Mouse (Mus musculus) brown adipose tissue, adult 24 weeks (tissue): ENCODE results near the gene Myct1. TPM values are rescaled to one million over a fixed set of nuclear protein-coding genes. Genes with fewer than 3 reads are reported as not detected.

Source experiments
- H3K27ac ChIP-seq: fragments of 200-500 bp; replicated peaks from 2 replicates; pipeline ENCODE4 v1.5.1; 2012; ENCODE audit warnings: low read depth, mild to moderate bottlenecking, low read length
- H3K4me1 ChIP-seq: fragments of 200-500 bp; 2 replicates; pipeline ENCODE4 v1.6.1; 2012; ENCODE audit warnings: low read length, mixed read lengths; ENCODE audit not compliant: control insufficient read depth, insufficient read depth, insufficient read length
- H3K4me3 ChIP-seq: fragments of 200-500 bp; 2 replicates; pipeline ENCODE4 v1.5.1; 2012; ENCODE audit warnings: low read depth, mild to moderate bottlenecking, low read length, moderate library complexity; ENCODE audit not compliant: insufficient read depth
- polyA plus RNA-seq: library from polyadenylated mRNA; stranded (reverse); fragments of >200 nt; gene quantifications from 2 replicates; pipeline ENCODE4 v1.2.4, GENCODE M21; 2012; ENCODE audit not compliant: missing spikeins, insufficient read depth, insufficient read length

Gene Myct1
- polyA plus RNA-seq, 1 experiment = 6.2 TPM

DNA sequence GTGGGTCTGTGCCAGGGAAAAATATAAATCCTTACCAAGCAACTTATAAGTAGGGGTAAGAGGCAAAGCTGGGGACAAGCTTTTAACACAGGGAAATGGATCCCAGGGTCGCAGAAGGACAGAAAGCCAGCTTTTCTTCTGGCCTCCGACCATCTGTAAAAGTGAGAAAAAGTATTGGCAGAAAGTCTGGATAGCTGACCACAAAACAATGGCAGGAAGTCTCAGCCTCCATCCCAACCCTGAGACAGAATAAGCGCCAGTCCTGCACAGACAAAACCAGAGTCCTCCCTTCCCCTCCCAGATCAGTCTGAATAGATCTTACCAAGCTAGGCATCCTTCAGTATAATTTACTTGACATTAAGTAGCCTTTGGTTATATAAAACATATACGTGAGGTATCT is 1.6 kb upstream of the Myct1 start:
- Histone ChIP-seq H3K27ac (peak overlapping the region; percentile 100), H3K4me3 (peak overlapping the region; percentile 42), H3K4me1 (peaks cover 4% of the 10 kb centered on the region; the same call in 1 of the 2 replicates)

DNA sequence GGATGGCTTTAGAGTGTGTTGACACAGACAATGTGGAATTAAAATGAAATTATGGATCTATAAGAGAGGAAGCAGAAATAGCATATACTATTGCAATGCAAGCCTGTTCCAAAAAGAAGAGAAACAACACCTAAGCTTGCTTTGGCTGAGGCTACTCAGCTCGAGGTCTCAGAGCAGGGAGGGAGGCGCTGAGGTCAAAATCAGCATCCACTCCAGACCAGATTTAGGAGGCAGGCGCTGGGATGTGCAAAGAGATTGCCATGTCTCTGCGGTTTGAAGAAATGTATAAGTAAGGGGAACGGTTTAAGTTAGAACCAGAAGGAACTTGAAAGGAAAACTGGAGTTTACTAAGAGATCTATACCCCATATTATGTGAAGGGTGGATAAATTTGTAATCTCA is 882 bp downstream of the Myct1 start:
- Histone ChIP-seq H3K4me1 (peaks cover 4% of the 10 kb centered on the region; the same call in 1 of the 2 replicates), H3K4me3 (peak overlapping the region; percentile 71), H3K27ac (peak overlapping the region; percentile 88)

DNA sequence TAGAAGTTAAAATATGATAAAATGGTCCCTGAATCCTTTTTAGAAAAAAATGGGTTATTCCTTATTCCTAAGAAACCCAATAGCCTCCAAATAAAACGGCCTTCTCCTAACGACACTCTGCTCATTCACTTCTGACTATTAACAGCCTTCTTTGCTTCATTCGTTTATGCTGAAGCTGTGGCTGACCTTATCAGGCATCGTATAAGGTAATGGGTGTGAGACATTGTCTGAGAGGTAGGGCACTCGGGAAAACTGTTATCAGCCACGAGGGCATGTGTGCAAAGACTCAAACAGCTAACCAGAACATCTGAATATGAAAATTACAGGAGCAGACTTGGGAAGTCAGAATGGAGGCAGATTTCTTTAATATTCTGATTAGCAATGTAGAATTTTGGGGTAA is 3.0 kb downstream of the Myct1 start:
- H3K27ac ChIP-seq = peak overlapping the region; percentile 38; the same call in 1 of the 2 replicates
- peak overlapping the region; percentile 49 for H3K4me3 ChIP-seq
- H3K4me1 ChIP-seq = peaks cover 4% of the 10 kb centered on the region; the same call in 1 of the 2 replicates

DNA sequence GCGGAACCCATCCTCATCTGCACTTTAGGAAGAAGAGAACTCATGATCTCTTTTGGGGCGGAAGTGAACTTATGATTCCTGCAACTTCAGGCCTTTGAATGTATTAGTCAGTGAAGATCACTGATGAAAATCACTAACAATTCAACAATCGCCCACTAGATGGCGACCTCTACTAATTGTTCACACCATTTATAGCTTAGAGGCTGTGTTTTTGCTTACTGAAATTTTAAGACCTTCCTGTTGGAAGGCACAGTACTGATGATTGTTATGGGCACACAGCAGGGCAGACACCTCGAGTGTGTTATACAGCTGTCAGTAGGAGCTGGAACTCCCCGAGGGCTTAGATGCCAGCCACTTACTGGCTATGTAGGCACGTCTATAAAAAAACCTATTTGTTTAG is 6.5 kb downstream of the Myct1 start:
- Histone ChIP-seq H3K4me1 (peaks cover 4% of the 10 kb centered on the region; the same call in 1 of the 2 replicates), H3K27ac (no peak overlapping the region), H3K4me3 (no peak overlapping the region)

DNA sequence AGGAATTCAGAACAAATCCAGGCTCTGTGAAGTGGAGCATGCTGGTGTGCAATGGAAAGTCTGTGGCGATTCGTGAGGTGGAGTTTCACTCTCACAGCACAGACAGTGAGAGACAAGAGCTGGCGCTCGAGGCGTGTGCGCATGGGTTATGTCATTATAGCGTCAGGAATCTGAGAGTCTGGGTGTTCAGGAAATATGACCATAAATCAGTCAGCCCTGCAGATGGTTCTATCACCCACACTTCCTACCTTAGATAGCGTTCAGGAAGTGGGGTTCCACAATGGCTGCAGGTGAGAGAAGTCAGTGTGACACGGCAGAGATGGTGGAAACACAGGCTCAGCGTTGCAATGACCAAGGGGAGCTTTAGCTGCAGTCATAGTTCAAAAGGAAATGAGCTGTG is 9.9 kb downstream of the Myct1 start:
- Histone ChIP-seq H3K4me3 (0 out of 2 replicates have a peak overlapping the region, but pooled peaks have one; percentile 1), H3K4me1 (peaks cover 4% of the 10 kb centered on the region; the same call in 1 of the 2 replicates), H3K27ac (no peak overlapping the region; the same call in 1 of the 2 replicates)

DNA sequence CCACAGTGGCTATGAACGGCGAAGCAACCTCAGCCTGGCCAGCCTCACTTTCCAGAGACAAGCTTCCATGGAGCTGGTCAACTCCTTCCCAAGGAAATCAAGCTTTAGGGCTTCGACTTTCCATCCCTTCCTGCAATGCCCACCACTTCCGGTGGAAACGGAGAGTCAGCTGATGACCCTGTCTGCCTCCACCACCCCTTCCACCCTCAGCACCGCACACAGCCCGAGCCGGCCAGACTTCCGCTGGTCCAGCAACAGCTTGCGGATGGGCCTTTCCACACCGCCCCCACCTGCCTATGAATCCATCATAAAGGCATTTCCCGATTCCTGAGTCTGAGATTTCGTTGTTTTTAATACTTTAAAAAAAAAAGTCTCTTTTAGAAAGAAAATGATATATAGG is 10.8 kb downstream of the Myct1 start:
- Histone ChIP-seq H3K27ac (no peak overlapping the region), H3K4me3 (no peak overlapping the region), H3K4me1 (peaks cover 4% of the 10 kb centered on the region; the same call in 1 of the 2 replicates)

DNA sequence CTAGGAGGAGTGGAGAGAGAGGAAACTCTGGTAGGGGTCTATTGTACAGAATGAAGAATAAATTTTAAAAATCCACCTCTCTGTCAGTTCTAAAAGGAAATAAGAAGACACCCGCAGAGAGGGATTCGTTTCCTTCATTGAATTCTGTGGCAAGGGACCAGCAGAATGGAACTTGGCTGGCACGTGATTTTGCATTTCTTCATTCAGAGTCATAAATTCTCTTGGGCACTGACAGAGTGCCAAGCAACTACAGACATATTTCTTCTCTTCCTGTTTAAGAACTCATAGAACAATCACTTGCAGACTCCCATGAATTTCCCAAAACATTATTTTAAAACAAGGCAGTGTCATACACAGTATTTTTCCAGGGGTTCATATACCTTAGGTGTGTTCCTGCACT is 15.3 kb downstream of the Myct1 start:
- H3K4me3 ChIP-seq = no peak overlapping the region
- no peaks in the 10 kb centered on the region for H3K4me1 ChIP-seq
- no peak overlapping the region for H3K27ac ChIP-seq

DNA sequence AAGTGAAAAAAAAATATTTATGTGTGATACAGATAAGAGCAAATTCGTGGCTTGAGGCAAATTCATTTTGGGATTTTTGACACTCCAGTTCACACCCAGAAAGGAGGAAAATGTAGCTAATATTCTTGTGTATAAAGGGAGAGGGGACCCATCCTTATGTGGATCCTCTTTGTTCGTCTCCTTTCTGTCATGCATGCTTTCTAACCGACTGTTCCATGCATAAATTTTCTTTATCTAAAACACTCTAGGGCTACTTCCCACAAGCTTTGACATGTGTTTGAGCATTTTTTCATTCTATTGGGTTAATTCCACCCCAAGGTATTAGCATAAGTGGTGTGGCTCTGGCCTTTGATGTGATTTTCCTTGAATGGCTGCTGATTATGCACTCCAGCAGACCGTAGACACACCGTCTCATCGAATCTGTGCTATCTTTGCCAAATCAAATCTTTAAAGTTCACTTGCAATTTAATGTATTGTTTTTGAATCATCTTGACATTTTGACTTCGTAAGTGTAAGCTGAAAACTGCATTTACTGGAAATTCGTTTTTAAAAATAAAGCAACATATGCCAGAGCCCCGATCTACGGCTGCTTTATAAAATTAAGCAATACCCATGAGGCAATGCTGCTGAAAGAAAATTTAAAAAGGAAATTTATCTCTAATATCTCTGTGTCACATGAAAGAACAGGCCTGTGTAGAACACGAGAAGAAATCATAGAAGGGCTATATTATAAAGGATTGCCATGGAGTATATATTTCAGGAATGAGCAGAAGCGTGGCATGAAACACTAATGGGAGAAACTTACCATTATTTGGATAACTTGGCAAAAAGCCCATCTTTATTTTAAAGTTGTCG is 21.8 kb downstream of the Myct1 start:
- Histone ChIP-seq H3K4me1 (no peaks in the 10 kb centered on the region), H3K4me3 (no peak overlapping the region), H3K27ac (no peak overlapping the region)

DNA sequence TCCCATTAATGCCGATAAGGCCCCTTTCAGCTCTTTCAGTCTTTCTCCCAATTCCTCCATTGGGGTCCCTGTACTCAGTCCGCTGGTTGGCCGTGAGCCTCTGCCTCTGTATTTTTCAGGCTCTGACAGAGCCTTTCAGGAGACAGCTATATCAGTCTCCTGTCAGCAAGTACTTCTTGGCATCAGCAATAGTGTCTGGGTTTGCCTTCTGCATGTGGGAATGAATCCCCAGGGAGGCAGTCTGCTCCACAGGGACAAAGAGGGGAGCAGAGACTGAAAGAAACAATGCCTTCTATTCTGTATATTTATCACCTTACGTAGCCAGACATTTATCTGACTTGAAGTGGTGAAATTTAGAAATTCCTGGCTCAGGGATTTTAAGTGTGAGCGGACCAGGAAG is 32.7 kb downstream of the Myct1 start:
- Histone ChIP-seq H3K4me1 (no peaks in the 10 kb centered on the region), H3K4me3 (no peak overlapping the region), H3K27ac (no peak overlapping the region)

DNA sequence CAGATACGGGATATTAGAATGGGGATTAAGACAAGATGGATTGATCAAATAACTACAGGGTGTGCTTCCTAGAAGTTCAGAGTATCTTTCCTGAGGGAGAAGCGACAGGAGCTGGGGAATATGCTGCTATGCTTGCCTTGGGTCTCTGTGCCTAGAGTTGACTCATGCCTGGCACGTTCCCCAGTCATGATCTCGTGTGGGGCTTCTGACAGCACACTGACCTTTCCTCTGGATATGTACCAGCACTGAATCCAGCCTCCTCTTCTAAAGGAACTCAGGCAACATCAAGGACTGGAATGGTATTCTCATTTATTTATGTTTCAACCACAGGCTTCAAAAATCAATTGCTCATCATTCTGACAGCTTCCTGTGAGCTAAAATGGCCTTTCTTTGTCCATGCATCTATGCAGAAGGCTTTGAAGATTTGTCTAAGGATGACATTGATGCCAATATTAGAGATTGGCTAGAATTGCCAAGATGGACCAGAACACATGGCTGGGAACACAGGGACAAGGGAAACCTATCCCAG is 40.2 kb downstream of the Myct1 start:
- H3K4me1 ChIP-seq = no peaks in the 10 kb centered on the region
- no peak overlapping the region for H3K27ac ChIP-seq
- no peak overlapping the region for H3K4me3 ChIP-seq

DNA sequence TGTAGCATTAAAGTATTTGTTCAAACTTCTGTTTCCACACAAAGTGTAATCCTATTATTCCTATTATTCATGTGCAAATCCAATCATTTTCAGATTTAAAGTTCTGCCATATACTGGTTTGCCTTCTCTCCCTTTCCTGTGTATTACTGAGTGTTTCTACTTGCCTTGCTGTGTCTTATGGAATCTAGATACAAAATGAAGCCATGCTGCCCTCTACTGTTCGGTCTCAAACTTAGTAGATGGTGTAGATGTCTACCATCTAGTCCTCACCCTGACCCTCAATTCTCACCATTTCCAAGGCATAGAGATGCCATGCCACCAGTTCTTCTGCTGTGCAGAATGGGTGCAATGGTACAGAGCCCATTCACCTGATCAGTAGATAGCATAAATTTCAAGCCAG is 40.8 kb downstream of the Myct1 start:
- H3K27ac ChIP-seq = no peak overlapping the region
- no peak overlapping the region for H3K4me3 ChIP-seq
- no peaks in the 10 kb centered on the region for H3K4me1 ChIP-seq

DNA sequence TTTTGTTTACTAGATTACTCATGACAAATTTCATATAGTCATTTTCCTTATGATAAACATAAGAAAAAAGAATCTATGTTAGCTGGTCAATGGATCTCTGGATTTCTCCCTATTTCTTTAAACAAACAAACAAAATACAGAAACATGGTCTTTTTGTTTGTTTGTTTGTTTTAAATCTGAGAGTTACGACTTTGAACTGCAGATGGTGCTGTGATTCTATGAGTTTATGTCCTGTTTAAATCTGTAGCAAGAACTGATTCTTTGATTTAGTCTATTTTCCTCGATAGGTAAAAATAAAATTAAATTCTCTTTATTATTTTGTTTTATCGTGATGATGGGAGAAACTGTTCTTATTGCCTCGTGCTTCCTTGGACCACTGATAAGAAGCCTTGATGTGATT is 43.7 kb downstream of the Myct1 start:
- Histone ChIP-seq H3K27ac (no peak overlapping the region), H3K4me1 (no peaks in the 10 kb centered on the region), H3K4me3 (no peak overlapping the region)

DNA sequence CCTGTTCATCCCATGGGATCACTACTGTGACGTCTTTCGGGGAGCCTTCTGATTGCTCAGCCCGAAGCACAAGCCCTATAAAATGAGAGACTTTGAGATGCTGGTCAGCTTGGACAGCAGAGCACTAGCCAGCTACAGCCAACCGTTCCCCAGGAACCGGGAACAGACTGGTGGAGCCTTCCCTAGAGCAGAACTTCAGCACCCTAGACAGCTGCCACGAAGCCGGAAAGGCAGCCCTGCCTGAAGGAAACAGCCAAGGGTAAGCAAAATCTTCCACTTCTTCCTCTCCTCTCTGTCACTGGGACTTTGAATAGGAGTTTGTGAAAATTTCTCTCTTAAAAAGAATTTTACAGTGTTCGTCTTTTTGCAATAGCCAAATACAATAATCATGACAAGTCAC is 45.5 kb downstream of the Myct1 start, which contains the start of gene Vip:
TSS of gene Vip (plus strand) at position 107 of the 400 bp plus-strand sequence.
- Histone ChIP-seq H3K4me1 (no peaks in the 10 kb centered on the region), H3K27ac (no peak within 1 kb of the TSS), H3K4me3 (no peak within 1 kb of the TSS)
